Mouse (Mus musculus): Measurements from ENCODE around the gene Gm20388.

DNA sequence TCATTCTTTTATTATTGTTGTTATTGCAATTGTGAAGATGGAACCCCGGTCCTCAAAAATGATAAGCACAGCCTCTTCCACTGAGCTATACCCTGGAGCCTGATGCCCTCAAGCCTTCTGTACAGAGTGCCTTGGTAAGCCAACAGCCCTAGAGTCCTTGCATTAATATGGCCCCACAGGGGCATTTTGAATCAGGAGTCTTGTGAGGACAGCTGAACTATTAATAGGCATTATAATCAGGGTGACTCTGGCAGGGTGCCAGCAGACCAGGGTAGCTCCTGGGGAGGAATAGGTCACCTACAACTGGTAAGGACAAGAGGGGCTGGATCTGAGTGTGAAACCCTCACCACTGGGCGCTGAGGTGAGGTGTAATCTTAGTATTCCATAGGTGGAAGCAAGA is 679.3 kb downstream of the Gm20388 start:
- TF ChIP-seq POLR2A (IDR thresholded peaks at IDR 0.05; ENCODE audit: insufficient read depth, low read length) (no peak), EP300 (IDR thresholded peaks at IDR 0.05; ENCODE audit: insufficient read depth, low read depth, low read length) (no peak), CTCF (IDR thresholded peaks at IDR 0.05; ENCODE audit: low read depth, low read length) (no peak)

Measured in ES-Bruce4 (cell line).